Mouse (Mus musculus): Measurements from ENCODE around the gene Gnptab. TPM values are rescaled to one million over a fixed set of nuclear protein-coding genes. Genes with fewer than 3 reads are reported as not detected.

Gene Gnptab
- polyA plus RNA-seq, 1 experiment = 36.8 TPM

Other genes with a start within 250 kb of the Gnptab start
- gene Parpbp, start 232.2 kb upstream of the Gnptab start, polyA plus RNA-seq (2012; rRNA removed) = 0.20 and 0.34 TPM in 2 replicates
- 7.3 and 8.2 TPM in 2 replicates for gene Nup37, start 232.1 kb upstream of the Gnptab start, polyA plus RNA-seq (2012; rRNA removed)
- gene Washc3, start 178.0 kb upstream of the Gnptab start, polyA plus RNA-seq (2012; rRNA removed) = 21.4 and 23.1 TPM in 2 replicates
- gene Dram1, start 52 bp upstream of the Gnptab start, polyA plus RNA-seq (2012; rRNA removed) = 1.4 and 1.7 TPM in 2 replicates
- gene Sycp3, start 80.4 kb downstream of the Gnptab start, polyA plus RNA-seq (2012; rRNA removed) = 0.30 and 0.38 TPM in 2 replicates
- gene Chpt1, start 124.9 kb downstream of the Gnptab start, polyA plus RNA-seq (2012; rRNA removed) = 25.9 and 29.0 TPM in 2 replicates
- 12.3 and 13.3 TPM in 2 replicates for gene Mybpc1, start 226.0 kb downstream of the Gnptab start, polyA plus RNA-seq (2012; rRNA removed)

Measured in frontal cortex, adult 2 months (tissue).